Mouse (Mus musculus): ENCODE results near the gene Sdk1.

DNA sequence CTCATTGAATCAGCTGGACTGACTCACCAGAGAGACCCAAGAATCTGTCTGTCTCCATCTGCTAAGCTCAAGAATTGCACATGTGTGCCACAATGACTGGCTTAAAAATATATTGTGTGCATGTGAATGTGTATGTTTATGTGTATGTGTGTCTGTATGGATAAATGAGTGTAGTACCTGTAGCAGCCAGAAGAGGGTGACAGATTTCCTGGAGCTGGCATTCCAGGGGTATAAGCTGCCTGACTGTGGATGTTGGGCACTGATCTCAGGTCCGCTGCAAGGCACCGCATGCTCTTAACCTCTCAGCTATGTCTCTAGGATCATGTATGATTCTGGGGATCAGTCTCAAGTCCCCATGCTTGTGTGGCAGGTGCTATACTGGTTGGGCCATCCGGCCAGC lies 839.4 kb downstream of the Sdk1 start:
- TF ChIP-seq MXI1 (IDR thresholded peaks at IDR 0.05; ENCODE audit: low read depth, low read length) (no peak), CTCF (IDR thresholded peaks at IDR 0.05 in 2 of 3, conservative IDR thresholded peaks at IDR 0.05 in 1 of 3; ENCODE audit: control insufficient read depth in 1 of 3, insufficient read depth in 1 of 3, low read depth in 2 of 3, low read length in 3 of 3, poor library complexity in 1 of 3, severe bottlenecking in 1 of 3) (peak in 2 of 3 experiments; percentile 13 to 23; a peak in 2 of 6 replicates), POLR2A (IDR thresholded peaks at IDR 0.05; ENCODE audit: control insufficient read depth in 1 of 2, insufficient read depth in 1 of 2, low read depth in 1 of 2, low read length in 2 of 2, poor library complexity in 1 of 2) (no peak), ETS1 (IDR thresholded peaks at IDR 0.05; ENCODE audit: low read depth, low read length) (no peak), POLR2AphosphoS2 (IDR thresholded peaks at IDR 0.05; ENCODE audit: low read length) (no peak), EP300 (IDR thresholded peaks at IDR 0.05; ENCODE audit: low read depth in 1 of 2, low read length in 2 of 2) (no peak), SMC3 (IDR thresholded peaks at IDR 0.05; ENCODE audit: low read depth, low read length) (no peak), CHD2 (IDR thresholded peaks at IDR 0.05; ENCODE audit: low read length) (no peak), TAL1 (IDR thresholded peaks at IDR 0.05; ENCODE audit: low read length) (no peak), E2F4 (IDR thresholded peaks at IDR 0.05; ENCODE audit: borderline replicate concordance, low read depth, low read length) (no peak)

All from MEL (cell line).